Mouse (Mus musculus) CH12.LX (cell line): ENCODE measurements around the gene 1700020N01Rik. TPM values are rescaled to one million over a fixed set of nuclear protein-coding genes. Genes with fewer than 3 reads are reported as not detected.

ENCODE experiments used
- DNase-seq: peaks from one replicate; pipeline ENCODE4 v3.0.0-alpha.2; 2013; ENCODE audit errors: extremely low read depth
- H3K27ac ChIP-seq: 2 replicates; pipeline ENCODE4 v1.5.1; 2012; ENCODE audit warnings: low read depth, mild to moderate bottlenecking, control low read depth, moderate library complexity; ENCODE audit not compliant: insufficient read depth
- H3K27me3 ChIP-seq: replicated peaks from 2 replicates; pipeline ENCODE3; 2012; ENCODE audit warnings: inconsistent platforms
- H3K36me3 ChIP-seq, 2 experiments: replicated peaks in 1 of 2; 2 replicates each; pipeline versions ENCODE3 to v1.6.1; 2012; ENCODE audit warnings: inconsistent platforms in 1 of 2, low read length in 1 of 2, mild to moderate bottlenecking in 1 of 2, mixed read lengths in 1 of 2, moderate library complexity in 1 of 2; ENCODE audit not compliant: control insufficient read depth in 1 of 2, insufficient read depth in 1 of 2
- H3K4me1 ChIP-seq, 2 experiments: 2 replicates each; pipeline ENCODE4 v1.6.1; 2012; ENCODE audit warnings: inconsistent platforms in 1 of 2, moderate library complexity in 1 of 2; ENCODE audit not compliant: insufficient read depth in 2 of 2, control insufficient read depth in 1 of 2
- H3K4me2 ChIP-seq: 2 replicates; pipeline ENCODE4 v1.6.1; 2012; ENCODE audit warnings: low read depth, mild to moderate bottlenecking, control low read depth; ENCODE audit not compliant: poor library complexity, insufficient read depth, severe bottlenecking
- H3K4me3 ChIP-seq, 3 experiments: fragments of 150-350 bp in 1 of 3; sonication (generic) in 1 of 3; replicated peaks in 1 of 3; 2 replicates each; pipeline versions ENCODE3 to v1.5.1; 2011 to 2012; ENCODE audit warnings: low read depth in 2 of 3, low read length in 2 of 3, mild to moderate bottlenecking in 2 of 3, moderate library complexity in 2 of 3, control low read depth in 1 of 3, improper control_type of control experiment in 1 of 3, inconsistent platforms in 1 of 3, mixed read lengths in 1 of 3; ENCODE audit not compliant: poor library complexity in 1 of 3
- H3K79me2 ChIP-seq: replicated peaks from 2 replicates; pipeline ENCODE4 v1.6.1; 2012; ENCODE audit warnings: mild to moderate bottlenecking, moderate library complexity; ENCODE audit not compliant: control insufficient read depth, poor library complexity, insufficient read depth, severe bottlenecking; ENCODE audit errors: extremely low read depth
- H3K9ac ChIP-seq: 2 replicates; pipeline ENCODE4 v1.6.1; 2012; ENCODE audit warnings: low read depth, mild to moderate bottlenecking, control low read depth, moderate library complexity; ENCODE audit not compliant: insufficient read depth
- H3K9me3 ChIP-seq: replicated peaks from 2 replicates; pipeline ENCODE3; 2012; ENCODE audit warnings: low read length, inconsistent platforms, mixed read lengths
- CHD1 ChIP-seq: IDR thresholded peaks from 2 replicates; pipeline ENCODE4 v1.6.1; 2012; ENCODE audit warnings: low read depth, low read length, improper control_type of control experiment, inconsistent platforms
- CHD2 ChIP-seq: IDR thresholded peaks from 2 replicates; pipeline ENCODE4 v1.6.1; 2011; ENCODE audit warnings: low read length, improper control_type of control experiment
- CTCF ChIP-seq, 2 experiments: IDR thresholded peaks in 1 of 2; conservative IDR thresholded peaks in 1 of 2; 2 replicates each; pipeline ENCODE4 v1.5.1; 2011 to 2012; ENCODE audit warnings: low read depth in 2 of 2, low read length in 2 of 2, improper control_type of control experiment in 1 of 2, inconsistent platforms in 1 of 2, mild to moderate bottlenecking in 1 of 2, moderate library complexity in 1 of 2
- E2F4 ChIP-seq: IDR thresholded peaks from 2 replicates; pipeline ENCODE4 v1.6.1; 2011; ENCODE audit warnings: low read depth, low read length, improper control_type of control experiment; ENCODE audit not compliant: insufficient replicate concordance
- ETS1 ChIP-seq: conservative IDR thresholded peaks from 2 replicates; pipeline ENCODE4 v1.6.1; 2012; ENCODE audit warnings: low read depth, mild to moderate bottlenecking, inconsistent platforms, low read length, improper control_type of control experiment, moderate library complexity
- GABPA ChIP-seq: IDR thresholded peaks from 2 replicates; pipeline ENCODE4 v1.6.1; 2012; ENCODE audit warnings: low read depth, low read length, improper control_type of control experiment, inconsistent platforms; ENCODE audit not compliant: insufficient replicate concordance
- HCFC1 ChIP-seq: IDR thresholded peaks from 2 replicates; pipeline ENCODE4 v1.6.1; 2012; ENCODE audit warnings: low read depth, mild to moderate bottlenecking, inconsistent platforms, low read length, improper control_type of control experiment
- JUN ChIP-seq: IDR thresholded peaks from 2 replicates; pipeline ENCODE4 v1.6.1; 2011; ENCODE audit warnings: low read depth, mild to moderate bottlenecking, low read length, improper control_type of control experiment, moderate library complexity; ENCODE audit not compliant: insufficient read depth
- JUND ChIP-seq: conservative IDR thresholded peaks from 2 replicates; pipeline ENCODE4 v1.6.1; 2011; ENCODE audit warnings: low read depth, low read length, improper control_type of control experiment
- MAFK ChIP-seq: IDR thresholded peaks from 2 replicates; pipeline ENCODE4 v1.6.1; 2011; ENCODE audit warnings: low read length, improper control_type of control experiment; ENCODE audit not compliant: insufficient replicate concordance
- MXI1 ChIP-seq: IDR thresholded peaks from 2 replicates; pipeline ENCODE4 v1.6.1; 2011; ENCODE audit warnings: mild to moderate bottlenecking, low read depth, low read length, improper control_type of control experiment
- RCOR1 ChIP-seq: conservative IDR thresholded peaks from 2 replicates; pipeline ENCODE4 v1.6.1; 2012; ENCODE audit warnings: low read depth, mild to moderate bottlenecking, inconsistent platforms, low read length, improper control_type of control experiment
- SMC3 ChIP-seq: IDR thresholded peaks from 2 replicates; pipeline ENCODE4 v1.6.1; 2011; ENCODE audit warnings: low read depth, low read length, improper control_type of control experiment
- UBTF ChIP-seq: IDR thresholded peaks from 2 replicates; pipeline ENCODE4 v1.6.1; 2012; ENCODE audit warnings: low read depth, mild to moderate bottlenecking, inconsistent platforms, low read length, improper control_type of control experiment, moderate library complexity
- ZC3H11A ChIP-seq: IDR thresholded peaks from 2 replicates; pipeline ENCODE4 v1.6.1; 2012; ENCODE audit warnings: low read depth, mild to moderate bottlenecking, inconsistent platforms, low read length, improper control_type of control experiment
- ZKSCAN1 ChIP-seq: IDR thresholded peaks from 2 replicates; pipeline ENCODE4 v1.6.1; 2012; ENCODE audit warnings: low read depth, inconsistent platforms, low read length, improper control_type of control experiment, borderline replicate concordance
- ZNF384 ChIP-seq: IDR thresholded peaks from 2 replicates; pipeline ENCODE4 v1.6.1; 2012; ENCODE audit warnings: low read depth, low read length, improper control_type of control experiment, inconsistent platforms
- dilution Hi-C: fragments of 300-500 bp; cut with MboI; formaldehyde crosslinking; loops from 2 replicates; pipeline ENCODE4 v1.14.3; 2020; ENCODE audit warnings: low sequenced_read_pairs; ENCODE audit not compliant: extremely low pct_unique_long_range_greater_than_20kb, extremely low pct_ligation_motif_present
- in situ Hi-C: fragments of 300-500 bp; cut with MboI; formaldehyde crosslinking; loops from 3 replicates; pipeline ENCODE4 v1.14.3; 2019; ENCODE audit warnings: low sequenced_read_pairs, low pct_ligation_motif_present, low pct_unique_long_range_greater_than_20kb, mixed read lengths
- polyA plus RNA-seq: library from polyadenylated mRNA; unstranded; fragments of >175 nt; gene quantifications from 2 replicates; pipeline ENCODE4 v1.2.1, GENCODE M21; 2012; ENCODE audit warnings: low read depth; ENCODE audit not compliant: insufficient read length
- total RNA-seq, 2 experiments: library from RNA; depleted of rRNA; stranded (reverse); fragments of 300-350 nt in 1 of 2; fragments of >200 nt in 1 of 2; gene quantifications; 2 replicates each; pipeline ENCODE4 v1.2.3; 2012 to 2014

The 1700020N01Rik gene
- total and polyA plus RNA-seq, 3 experiments: not detected

DNA sequence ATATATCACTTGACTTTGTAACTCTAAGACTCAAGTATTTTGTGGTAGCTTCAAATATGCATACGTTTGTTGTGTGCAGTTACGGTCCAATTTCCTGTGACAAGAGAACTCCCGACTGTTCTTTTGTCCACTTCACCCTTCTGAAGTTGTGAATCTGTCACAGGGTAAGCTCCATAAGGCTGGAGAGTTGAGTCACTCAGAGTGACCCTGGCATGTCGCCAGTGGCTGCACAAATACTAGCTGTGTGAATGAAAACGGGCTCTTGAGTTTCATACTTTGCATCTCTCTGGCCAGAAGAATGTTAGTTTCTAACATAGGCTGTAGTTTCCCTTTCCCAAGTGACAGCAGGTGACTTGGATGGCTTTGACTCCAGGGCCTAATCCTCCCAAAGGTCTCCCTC is 14.0 kb downstream of the 1700020N01Rik start:
- no peak for TF ChIP-seq RCOR1
- no peak for TF ChIP-seq JUND
- TF ChIP-seq JUN: no peak
- no peak for TF ChIP-seq E2F4
- TF ChIP-seq CTCF (conservative IDR thresholded peaks at IDR 0.05 in 1 of 2, IDR thresholded peaks at IDR 0.05 in 1 of 2; ENCODE audit: low read depth in 2 of 2, low read length in 2 of 2): no peak
- no peak for TF ChIP-seq ZKSCAN1
- no peak for TF ChIP-seq CHD2
- TF ChIP-seq GABPA: no peak
- no peak for TF ChIP-seq MXI1

DNA sequence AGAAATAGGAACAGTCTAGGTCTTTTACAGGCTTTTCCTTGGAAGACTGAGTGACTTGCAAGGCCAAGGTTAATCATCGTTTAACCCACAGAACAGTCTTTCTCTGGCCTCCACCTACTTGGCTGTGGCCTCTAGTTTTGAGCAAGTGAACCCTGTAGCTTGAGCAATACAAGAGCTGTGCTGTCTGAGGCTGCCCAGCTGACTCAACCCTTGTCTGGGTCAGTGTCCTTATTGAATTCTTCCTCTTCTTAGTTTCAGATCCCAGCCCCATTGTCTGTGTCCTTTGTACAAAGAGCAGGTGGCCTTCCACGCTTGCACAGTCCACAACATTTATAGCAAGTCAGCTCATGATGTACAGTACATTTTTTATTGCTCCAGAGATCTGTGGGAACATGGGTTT is 16.6 kb downstream of the 1700020N01Rik start:
- no peaks in the 10 kb centered on the region for H3K27me3 ChIP-seq
- no peaks in the 10 kb centered on the region for H3K79me2 ChIP-seq
- no peak for TF ChIP-seq CHD1
- no peak for TF ChIP-seq SMC3
- no peak for TF ChIP-seq E2F4
- TF ChIP-seq CTCF (conservative IDR thresholded peaks at IDR 0.05 in 1 of 2, IDR thresholded peaks at IDR 0.05 in 1 of 2; ENCODE audit: low read depth in 2 of 2, low read length in 2 of 2): no peak
- TF ChIP-seq ZC3H11A: no peak
- no peak for TF ChIP-seq ZKSCAN1
- TF ChIP-seq UBTF: no peak
- no peak for TF ChIP-seq ZNF384
- TF ChIP-seq HCFC1: no peak
- TF ChIP-seq GABPA: no peak
- no peak for TF ChIP-seq MXI1
- TF ChIP-seq ETS1: no peak
- no peak for TF ChIP-seq MAFK
- dilution Hi-C loops (no loop called here), in situ Hi-C loops (loop anchor here (25.0 kb wide), 2 partner anchors 222 to 378 kb away; partner anchors contain the start of gene Aldh8a1)
- H3K4me3 ChIP-seq: no peak overlapping the region
- no peak overlapping the region for H3K4me2 ChIP-seq
- no peak for DNase-seq
- no peaks in the 10 kb centered on the region for H3K9me3 ChIP-seq
- no peak overlapping the region for H3K9ac ChIP-seq
- peaks cover 0 to 9% of the 10 kb centered on the region in 2 experiments; a peak in 2 of 4 replicates for H3K4me1 ChIP-seq
- no peak overlapping the region for H3K27ac ChIP-seq
- H3K36me3 ChIP-seq: no peaks in the 10 kb centered on the region

More for the DNA sequence above, 14.0 kb downstream of the 1700020N01Rik start:
- peaks cover 0 to 12% of the 10 kb centered on the region in 2 experiments; a peak in 2 of 4 replicates for H3K4me1 ChIP-seq
- in situ Hi-C loops (loop anchor here (25.0 kb wide), 2 partner anchors 220 to 380 kb away; partner anchors contain the start of gene Aldh8a1), dilution Hi-C loops (no loop called here)
- no peak overlapping the region for H3K4me2 ChIP-seq
- no peaks in the 10 kb centered on the region for H3K9me3 ChIP-seq
- H3K9ac ChIP-seq: no peak overlapping the region
- H3K27me3 ChIP-seq: no peaks in the 10 kb centered on the region
- no peak overlapping the region for H3K4me3 ChIP-seq
- no peak overlapping the region for H3K27ac ChIP-seq
- H3K36me3 ChIP-seq: no peaks in the 10 kb centered on the region
- DNase-seq: no peak
- no peaks in the 10 kb centered on the region for H3K79me2 ChIP-seq
